ENCODE assay signal across 26 mouse cellular contexts in the genomic region with DNA sequence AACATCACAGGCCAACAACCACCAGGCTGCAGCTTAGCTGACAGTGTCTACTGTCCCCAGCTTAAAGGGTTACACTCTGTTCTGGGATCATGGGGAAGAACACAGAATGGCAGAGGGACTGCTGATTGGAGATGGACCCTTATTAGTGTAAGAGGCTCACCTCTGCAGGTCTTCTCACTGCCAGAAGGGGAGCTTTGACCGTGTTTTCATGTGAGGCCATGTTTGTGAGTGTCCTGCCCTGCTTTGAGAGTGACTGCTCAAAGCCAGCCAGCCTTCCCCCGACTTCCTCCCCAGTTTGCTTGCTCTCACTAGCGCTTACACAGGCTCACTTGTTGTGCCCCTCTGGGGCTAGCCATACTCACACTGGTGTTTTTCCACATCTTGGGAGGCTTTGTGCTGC.
"Had no signal": no experiment of that assay in that cellular context is flagged by ENCODE, and none has a peak within 500 bp of the region (broad histone marks: within the 10 kb centered on the region; RNA-seq: fewer than 3 reads in every experiment).

No protein-coding gene starts in this region.

- H3K9me3 ChIP-seq: hindbrain, embryonic 10.5 days; hindbrain, embryonic 12.5 days; intestine, embryonic 15.5 days; limb, embryonic 10.5 days; limb, embryonic 12.5 days; liver, embryonic 13.5 days; liver, embryonic 15.5 days had no signal

- H3K9ac ChIP-seq: hindbrain, embryonic 12.5 days; hindbrain, embryonic 14.5 days; intestine, embryonic 15.5 days; limb, embryonic 12.5 days; liver, embryonic 13.5 days; liver, embryonic 15.5 days had no signal

- H3K27me3 ChIP-seq: hindbrain, embryonic 12.5 days; intestine, embryonic 15.5 days; limb, embryonic 12.5 days; liver, embryonic 13.5 days; liver, embryonic 15.5 days had no signal

- H3K27ac ChIP-seq: gastrocnemius, adult 2 months; hindbrain, embryonic 10.5 days; hindbrain, embryonic 12.5 days; hindbrain, embryonic 14.5 days; intestine, embryonic 15.5 days; left cerebral cortex, adult 2 months; limb, embryonic 10.5 days; limb, embryonic 12.5 days; liver, embryonic 13.5 days; liver, embryonic 15.5 days had no signal

- H3K4me1 ChIP-seq: hindbrain, embryonic 12.5 days had no signal

- ATAC-seq: hindbrain, embryonic 16.5 days; inflammation-experienced regulatory T-cells, adult 6 months; intestine, embryonic 15.5 days; intestine, postnatal 0 days had no signal

- H3K4me2 ChIP-seq: heart, embryonic 11.5 days; hindbrain, embryonic 12.5 days; hindbrain, embryonic 14.5 days; intestine, embryonic 15.5 days; limb, embryonic 12.5 days; liver, embryonic 11.5 days; liver, embryonic 13.5 days; liver, embryonic 15.5 days had no signal

- H3K4me3 ChIP-seq: gastrocnemius, adult 2 months; hindbrain, embryonic 10.5 days; hindbrain, embryonic 12.5 days; intestine, embryonic 15.5 days; left cerebral cortex, adult 2 months; limb, embryonic 10.5 days; limb, embryonic 12.5 days; liver, embryonic 13.5 days; liver, embryonic 15.5 days had no signal

- H3K36me3 ChIP-seq: hindbrain, embryonic 10.5 days; hindbrain, embryonic 12.5 days; intestine, embryonic 15.5 days; limb, embryonic 10.5 days; limb, embryonic 12.5 days; liver, embryonic 13.5 days; liver, embryonic 15.5 days had no signal

- DNase-seq: gastrocnemius, postnatal 10 days; gastrocnemius, postnatal 25 days; heart, postnatal 14 days; heart, postnatal 36 days; kidney, adult 18-20 months; kidney, adult 8-10 months; kidney, postnatal 10 days; kidney, postnatal 25 days; kidney, postnatal 4 days; layer of hippocampus, adult 9-11 months; liver; liver, embryonic 13.5 days had no signal
